Mouse (Mus musculus): ENCODE measurements around the gene Ssbp4.

DNA sequence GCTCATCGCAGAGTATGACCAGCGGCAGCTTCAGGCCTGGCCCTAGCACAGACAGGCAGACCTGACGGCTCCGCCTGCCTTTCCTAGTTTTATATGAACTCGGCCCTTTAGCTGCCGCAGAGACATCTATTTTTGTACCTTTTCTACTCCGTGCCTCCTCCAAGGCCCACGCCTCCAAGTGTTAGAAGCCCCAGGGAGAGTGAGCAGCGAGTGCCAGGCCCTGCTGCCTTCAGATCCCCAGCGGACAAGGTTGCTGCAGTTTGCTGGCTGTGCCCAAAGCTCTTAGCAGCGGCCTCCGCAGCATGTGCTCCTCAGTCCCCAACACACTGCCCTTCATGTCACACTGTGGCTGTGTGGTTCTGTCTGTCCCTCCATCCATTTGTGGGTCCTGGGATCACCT, 17.1 kb downstream of the Ssbp4 start:
- TF ChIP-seq SMC3 (IDR thresholded peaks at IDR 0.05; ENCODE audit: low read depth, low read length), result no peak
- no peak for TF ChIP-seq CHD1 (IDR thresholded peaks at IDR 0.05; ENCODE audit: low read depth, low read length)
- TF ChIP-seq EP300 (IDR thresholded peaks at IDR 0.05; ENCODE audit: low read depth in 1 of 2, low read length in 2 of 2), result no peak

Measured in MEL (cell line).